Comparison of ENCODE assay signal across 8 mouse cellular contexts in genomic region chr6:91685896-91686295, GRCm38 (mm10). TPM values are rescaled to one million over a fixed set of nuclear protein-coding genes. Genes with fewer than 3 reads are reported as not detected.
DNase-seq lines count a peak whose midpoint lies in the region; ATAC-seq and TF ChIP-seq lines count a peak whose summit lies in the region.

No protein-coding gene starts in this region.

- no peaks in the 10 kb centered on the region for H3K36me3 ChIP-seq in thymus, adult 2 months (ENCODE audit: control insufficient read depth, insufficient read depth, low read length)
- H3K36me3 ChIP-seq in heart, embryonic 12.5 days, result no peaks in the 10 kb centered on the region
- H3K36me3 ChIP-seq in liver, embryonic 12.5 days, result 0 out of 2 replicates have a peak, but pooled peaks cover 5% of the 10 kb centered on the region
- no peaks in the 10 kb centered on the region for H3K36me3 ChIP-seq in stomach, embryonic 14.5 days (ENCODE audit: control insufficient read depth, insufficient read depth, low read length)

- H3K27me3 ChIP-seq in thymus, adult 2 months (ENCODE audit: control insufficient read depth, insufficient read depth, low read length), result no peaks in the 10 kb centered on the region
- no peaks in the 10 kb centered on the region for H3K27me3 ChIP-seq in heart, embryonic 12.5 days (replicated peaks)
- no peaks in the 10 kb centered on the region for H3K27me3 ChIP-seq in liver, embryonic 12.5 days (replicated peaks)
- no peaks in the 10 kb centered on the region for H3K27me3 ChIP-seq in stomach, embryonic 14.5 days (ENCODE audit: control insufficient read depth, insufficient read depth, low read length)

- H3K9me3 ChIP-seq in heart, embryonic 12.5 days (replicated peaks), result no peaks in the 10 kb centered on the region
- H3K9me3 ChIP-seq in liver, embryonic 12.5 days (replicated peaks), result no peaks in the 10 kb centered on the region
- H3K9me3 ChIP-seq in stomach, embryonic 14.5 days (ENCODE audit: control insufficient read depth, low read depth, low read length), result no peaks in the 10 kb centered on the region

- no peak for ATAC-seq in heart, embryonic 12.5 days (ENCODE audit: insufficient number of reproducible peaks, low FRiP score)
- ATAC-seq in liver, embryonic 12.5 days, result no peak
- ATAC-seq in stomach, embryonic 14.5 days (ENCODE audit: insufficient number of reproducible peaks, insufficient read depth, low FRiP score, low read depth), result no peak
- ATAC-seq in inflammation-experienced regulatory T-cells, adult 6 months, result no peak

- DNase-seq in thymus, adult 2 months, result no peak
- DNase-seq in thymus, postnatal 36 days, result no peak
- no peak for DNase-seq in cerebellum, adult 18-20 months
- DNase-seq in thymus, postnatal 14 days, result no peak

- WGBS in thymus, adult 2 months, result 89% methylated on average over 7 of the region's 7 CpGs
- WGBS in heart, embryonic 12.5 days, result 34% methylated on average over 7 of the region's 7 CpGs
- 57% methylated on average over 7 of the region's 7 CpGs for WGBS in liver, embryonic 12.5 days (ENCODE audit: insufficient replicate concordance)
- WGBS in stomach, embryonic 14.5 days, result 66% methylated on average over 7 of the region's 7 CpGs

- peak overlapping the region; percentile 87 for H3K9ac ChIP-seq in heart, embryonic 12.5 days
- H3K9ac ChIP-seq in liver, embryonic 12.5 days, result 0 out of 2 replicates have a peak overlapping the region, but pooled peaks have one; percentile 94
- no peak overlapping the region for H3K9ac ChIP-seq in stomach, embryonic 14.5 days (replicated peaks; ENCODE audit: low read depth, low read length)

- H3K4me2 ChIP-seq in heart, embryonic 12.5 days, result peak overlapping the region; percentile 78
- H3K4me2 ChIP-seq in liver, embryonic 12.5 days, result peak overlapping the region; percentile 99
- peak overlapping the region; percentile 89 for H3K4me2 ChIP-seq in stomach, embryonic 14.5 days (replicated peaks; ENCODE audit: low read depth, low read length)

- peak overlapping the region; percentile 5; the same call in 1 of the 2 replicates for H3K4me3 ChIP-seq in thymus, adult 2 months (ENCODE audit: control insufficient read depth, insufficient read depth, low read length)
- peak overlapping the region; percentile 63 for H3K4me3 ChIP-seq in heart, embryonic 12.5 days
- peak overlapping the region; percentile 90; the same call in 1 of the 2 replicates for H3K4me3 ChIP-seq in liver, embryonic 12.5 days
- peak overlapping the region; percentile 93 for H3K4me3 ChIP-seq in stomach, embryonic 14.5 days (ENCODE audit: low read depth, low read length)

- no peak for TF ChIP-seq POLR2A in thymus, adult 2 months (IDR thresholded peaks at IDR 0.05; ENCODE audit: control insufficient read depth, extremely low read depth, insufficient read depth, low read length, poor library complexity)

- H3K4me1 ChIP-seq in thymus, adult 2 months (replicated peaks; ENCODE audit: control insufficient read depth, insufficient read depth, low read length), result peaks cover 39% of the 10 kb centered on the region
- peaks cover 64% of the 10 kb centered on the region for H3K4me1 ChIP-seq in heart, embryonic 12.5 days (replicated peaks)
- H3K4me1 ChIP-seq in liver, embryonic 12.5 days, result peaks cover 76% of the 10 kb centered on the region
- H3K4me1 ChIP-seq in stomach, embryonic 14.5 days (ENCODE audit: control insufficient read depth, insufficient read depth, low read length), result peaks cover 40% of the 10 kb centered on the region

- TF ChIP-seq CTCF in thymus, adult 2 months (IDR thresholded peaks at IDR 0.05; ENCODE audit: borderline replicate concordance, control insufficient read depth, extremely low read depth, insufficient read depth, low read length, poor library complexity), result no peak

- H3K27ac ChIP-seq in thymus, adult 2 months (ENCODE audit: control insufficient read depth, insufficient read depth, low read length), result no peak overlapping the region
- peak overlapping the region; percentile 92 for H3K27ac ChIP-seq in heart, embryonic 12.5 days (ENCODE audit: poor library complexity, severe bottlenecking)
- 0 out of 2 replicates have a peak overlapping the region, but pooled peaks have one; percentile 22 for H3K27ac ChIP-seq in liver, embryonic 12.5 days
- peak overlapping the region; percentile 33; the same call in 1 of the 2 replicates for H3K27ac ChIP-seq in stomach, embryonic 14.5 days (ENCODE audit: low read length)

RNA-seq across cellular contexts. Expression of gene Slc6a6, which starts 2.0 kb away (rescaled TPM):
- polyA plus RNA-seq in thymus, adult 2 months (2012; rRNA removed), result 141 and 179 TPM in 2 replicates
- polyA plus RNA-seq in heart, embryonic 12.5 days (2016; fragmentation: Nextera tagmentation; extraction: Ambion mirVana), result 79.1 and 85.8 TPM in 2 replicates
- 22.1 and 24.9 TPM in 2 replicates for polyA plus RNA-seq in liver, embryonic 12.5 days (2016; fragmentation: Nextera tagmentation; extraction: Ambion mirVana)
- 60.3 and 65.1 TPM in 2 replicates for polyA plus RNA-seq in stomach, embryonic 14.5 days (2014; fragmentation: Nextera tagmentation; extraction: Ambion mirVana)
- 10 to 100 TPM; 33.6 to 47.0 (median 35.3) TPM for polyA plus RNA-seq in inflammation-experienced regulatory T-cells, adult 6 months (2017; shearing (Covaris generic))

Comparison
In these comparisons a context has a peak if more than half of its experiments do, and no peak if none do; other contexts are left out.
1. H3K4me3 ChIP-seq: peak in every context shown above with its lines; median percentile 93 in stomach, embryonic 14.5 days; 90 in liver, embryonic 12.5 days; 63 in heart, embryonic 12.5 days; 5 in thymus, adult 2 months.